Mouse (Mus musculus) kidney, adult 8-10 months (tissue): ENCODE measurements around the gene Trpc4ap.
A peak's percentile ranks its signal among the peaks of the same experiment; 100 is the strongest.

Experiments
- DNase-seq, 2 experiments: peaks; one replicate each; pipeline ENCODE4 v3.0.0; 2022

The Trpc4ap gene

GRCm38 (mm10) chr2:155640656-155641055, 51.5 kb downstream of the Trpc4ap start:
- DNase-seq: no peak

GRCm38 (mm10) chr2:155637411-155637810, 54.8 kb downstream of the Trpc4ap start:
- DNase-seq: peak in 1 of 2 experiments; percentile 22

DNA sequence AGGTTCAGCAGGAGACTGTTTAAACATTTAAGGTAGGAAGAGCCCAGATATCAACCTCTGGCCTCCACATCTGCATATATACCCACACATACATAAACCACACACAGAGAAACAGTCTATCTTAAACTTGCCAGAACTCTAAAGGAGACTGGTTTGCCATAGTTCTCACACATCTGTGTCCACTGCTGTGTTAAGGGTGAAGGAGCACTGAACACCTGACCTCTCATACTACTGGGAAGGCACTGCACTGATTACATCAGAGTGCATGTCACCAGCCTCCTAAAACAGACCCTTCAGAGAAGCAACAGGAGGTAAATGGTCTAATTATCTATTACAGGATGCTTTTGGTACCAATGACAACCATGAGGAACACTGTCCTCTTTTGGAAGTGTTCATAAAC, 55.3 kb downstream of the Trpc4ap start:
- DNase-seq: no peak

GRCm38 (mm10) chr2:155635961-155636360, 56.2 kb downstream of the Trpc4ap start:
- no peak for DNase-seq

GRCm38 (mm10) chr2:155634562-155634961, 57.6 kb downstream of the Trpc4ap start:
- no peak for DNase-seq

DNA sequence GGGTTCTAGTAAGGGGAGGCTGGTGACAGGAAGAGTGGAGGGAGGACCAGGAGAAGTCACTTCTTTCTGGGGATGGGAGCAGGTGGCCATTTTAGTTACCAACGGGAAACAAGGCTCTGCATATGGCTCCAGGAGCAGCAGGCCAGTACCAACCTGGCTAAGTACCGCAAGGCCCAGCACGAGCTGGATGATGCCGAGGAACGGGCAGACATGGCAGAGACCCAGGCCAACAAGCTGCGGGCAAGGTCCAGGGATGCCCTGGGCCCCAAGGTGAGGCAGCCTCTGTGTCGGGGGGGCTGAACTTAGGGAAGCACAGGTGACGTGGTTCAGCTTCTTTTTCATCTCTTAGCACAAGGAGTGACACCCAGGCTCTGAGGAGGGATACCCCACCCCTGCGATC, 58.5 kb downstream of the Trpc4ap start:
- no peak for DNase-seq

GRCm38 (mm10) chr2:155633121-155633520, 59.1 kb downstream of the Trpc4ap start:
- no peak for DNase-seq

DNA sequence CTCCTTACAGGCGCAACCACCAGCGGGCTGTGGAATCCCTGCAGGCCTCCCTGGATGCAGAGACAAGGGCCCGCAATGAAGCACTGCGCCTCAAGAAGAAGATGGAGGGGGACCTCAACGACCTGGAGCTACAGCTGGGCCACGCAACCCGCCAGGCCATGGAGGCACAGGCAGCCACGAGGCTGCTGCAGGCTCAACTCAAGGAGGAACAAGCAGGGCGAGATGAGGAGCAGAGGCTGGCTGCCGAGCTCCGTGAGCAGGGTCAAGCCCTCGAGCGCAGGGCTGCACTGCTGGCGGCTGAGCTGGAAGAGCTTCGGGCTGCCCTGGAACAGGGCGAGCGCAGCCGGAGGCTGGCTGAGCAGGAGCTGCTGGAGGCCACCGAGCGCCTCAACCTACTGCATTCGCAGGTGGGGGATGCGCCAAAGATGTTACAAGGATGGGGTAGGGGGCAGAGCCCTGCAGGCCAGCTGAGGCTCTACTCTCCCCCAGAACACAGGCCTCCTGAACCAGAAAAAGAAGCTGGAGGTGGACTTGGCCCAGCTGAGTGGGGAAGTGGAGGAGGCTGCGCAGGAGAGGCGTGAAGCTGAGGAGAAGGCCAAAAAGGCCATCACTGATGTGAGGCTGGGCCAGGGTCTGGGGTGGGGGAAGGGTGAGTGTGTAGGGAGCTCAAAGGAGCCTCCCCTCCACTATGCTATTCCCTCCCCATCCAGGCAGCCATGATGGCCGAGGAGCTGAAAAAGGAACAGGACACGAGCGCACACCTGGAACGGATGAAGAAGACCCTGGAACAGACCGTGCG, 59.8 kb downstream of the Trpc4ap start:
- no peak for DNase-seq

DNA sequence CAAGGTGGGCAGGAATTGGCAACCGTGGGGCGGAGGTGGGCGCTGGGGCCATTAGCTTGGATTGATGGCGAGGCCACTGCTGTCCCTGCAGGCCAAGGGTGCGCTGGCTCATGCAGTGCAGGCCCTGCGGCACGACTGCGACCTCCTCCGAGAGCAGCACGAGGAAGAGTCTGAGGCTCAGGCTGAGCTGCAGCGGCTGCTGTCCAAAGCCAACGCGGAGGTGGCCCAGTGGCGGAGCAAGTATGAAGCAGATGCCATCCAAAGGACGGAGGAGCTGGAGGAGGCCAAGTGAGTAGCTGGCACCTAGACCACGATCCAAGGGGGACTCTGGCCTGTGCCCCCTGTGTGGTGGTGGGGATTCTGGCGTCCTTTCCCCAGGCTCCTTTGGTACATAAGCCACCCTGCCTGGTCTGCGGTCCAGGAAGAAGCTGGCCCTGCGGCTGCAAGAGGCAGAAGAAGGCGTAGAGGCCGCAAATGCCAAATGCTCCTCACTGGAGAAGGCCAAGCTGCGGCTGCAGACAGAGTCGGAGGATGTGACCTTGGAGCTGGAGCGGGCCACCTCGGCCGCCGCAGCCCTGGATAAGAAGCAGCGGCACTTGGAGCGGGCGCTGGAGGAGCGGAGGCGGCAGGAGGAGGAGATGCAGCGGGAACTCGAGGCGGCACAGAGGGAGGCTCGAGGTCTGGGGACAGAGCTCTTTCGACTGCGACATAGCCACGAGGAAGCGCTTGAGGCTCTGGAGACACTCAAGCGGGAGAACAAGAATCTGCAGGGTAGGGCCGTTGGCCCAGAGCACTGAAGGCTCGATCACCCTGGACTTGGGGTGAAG, 61.4 kb downstream of the Trpc4ap start:
- no peak for DNase-seq

DNA sequence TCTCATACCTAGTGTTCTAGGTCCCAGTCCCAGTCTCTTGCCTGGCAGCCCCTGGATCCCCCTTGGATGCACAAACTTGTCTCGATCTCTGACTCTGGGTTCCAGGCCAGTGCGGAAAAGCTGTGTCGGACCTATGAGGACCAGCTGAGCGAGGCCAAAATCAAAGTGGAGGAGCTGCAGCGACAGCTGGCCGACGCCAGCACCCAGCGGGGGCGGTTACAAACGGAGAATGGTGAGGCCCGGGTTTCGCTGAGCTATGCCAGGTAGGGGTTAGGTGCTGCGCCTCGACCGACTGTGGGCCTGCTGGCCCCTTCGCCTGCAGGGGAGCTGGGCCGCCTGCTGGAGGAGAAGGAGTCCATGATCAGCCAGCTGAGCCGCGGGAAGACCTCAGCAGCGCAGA, 62.0 kb downstream of the Trpc4ap start:
- no peak for DNase-seq

DNA sequence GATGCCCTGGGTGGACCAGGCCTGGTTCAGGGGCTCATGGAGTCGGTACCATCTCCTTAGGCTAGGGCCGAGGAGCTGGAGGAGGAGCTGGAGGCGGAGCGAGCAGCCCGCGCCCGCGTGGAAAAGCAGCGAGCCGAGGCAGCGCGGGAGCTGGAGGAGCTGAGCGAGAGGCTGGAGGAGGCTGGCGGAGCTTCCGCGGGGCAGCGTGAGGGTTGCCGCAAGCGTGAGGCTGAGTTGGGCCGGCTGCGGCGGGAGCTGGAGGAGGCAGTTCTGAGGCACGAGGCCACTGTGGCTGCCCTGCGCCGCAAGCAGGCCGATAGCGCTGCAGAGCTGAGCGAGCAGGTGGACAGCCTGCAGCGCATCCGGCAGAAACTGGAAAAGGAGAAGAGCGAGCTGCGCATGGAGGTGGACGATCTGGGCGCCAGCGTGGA, 62.9 kb downstream of the Trpc4ap start:
- no peak for DNase-seq

DNA sequence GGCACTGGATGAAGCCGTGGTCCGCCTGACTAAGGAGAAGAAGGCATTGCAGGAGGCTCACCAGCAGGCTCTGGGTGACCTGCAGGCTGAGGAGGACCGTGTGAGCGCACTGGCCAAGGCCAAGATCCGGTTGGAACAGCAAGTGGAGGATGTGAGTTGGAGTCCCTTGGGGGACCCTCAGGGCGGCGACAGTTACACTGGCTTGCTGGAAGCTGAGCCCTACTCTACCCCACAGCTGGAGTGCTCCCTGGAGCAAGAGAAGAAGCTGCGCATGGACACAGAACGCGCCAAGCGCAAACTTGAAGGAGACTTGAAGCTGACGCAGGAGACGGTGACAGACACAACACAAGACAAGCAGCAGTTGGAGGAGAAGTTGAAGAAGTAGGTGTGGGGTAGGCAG, 63.7 kb downstream of the Trpc4ap start:
- DNase-seq: no peak

DNA sequence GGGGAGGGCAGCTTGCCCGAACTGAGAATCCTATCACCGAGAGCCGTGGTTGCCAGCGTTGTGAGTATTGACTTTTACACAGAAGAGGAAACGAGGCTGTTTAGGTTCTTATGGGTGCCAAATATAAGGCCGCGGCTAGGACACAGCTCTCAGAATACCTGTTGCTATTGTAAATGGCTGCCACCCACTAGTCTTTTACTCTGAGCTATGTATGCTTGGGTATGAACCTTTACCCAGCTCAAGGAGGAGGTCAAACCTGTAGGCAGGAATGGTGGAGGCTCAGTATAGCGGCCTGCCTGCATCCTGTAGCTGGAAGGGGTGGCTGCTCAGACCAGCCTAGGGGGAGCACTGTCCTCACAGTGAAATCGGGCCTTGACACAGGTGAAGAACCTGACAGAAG, 64.1 kb downstream of the Trpc4ap start:
- DNase-seq: no peak

DNA sequence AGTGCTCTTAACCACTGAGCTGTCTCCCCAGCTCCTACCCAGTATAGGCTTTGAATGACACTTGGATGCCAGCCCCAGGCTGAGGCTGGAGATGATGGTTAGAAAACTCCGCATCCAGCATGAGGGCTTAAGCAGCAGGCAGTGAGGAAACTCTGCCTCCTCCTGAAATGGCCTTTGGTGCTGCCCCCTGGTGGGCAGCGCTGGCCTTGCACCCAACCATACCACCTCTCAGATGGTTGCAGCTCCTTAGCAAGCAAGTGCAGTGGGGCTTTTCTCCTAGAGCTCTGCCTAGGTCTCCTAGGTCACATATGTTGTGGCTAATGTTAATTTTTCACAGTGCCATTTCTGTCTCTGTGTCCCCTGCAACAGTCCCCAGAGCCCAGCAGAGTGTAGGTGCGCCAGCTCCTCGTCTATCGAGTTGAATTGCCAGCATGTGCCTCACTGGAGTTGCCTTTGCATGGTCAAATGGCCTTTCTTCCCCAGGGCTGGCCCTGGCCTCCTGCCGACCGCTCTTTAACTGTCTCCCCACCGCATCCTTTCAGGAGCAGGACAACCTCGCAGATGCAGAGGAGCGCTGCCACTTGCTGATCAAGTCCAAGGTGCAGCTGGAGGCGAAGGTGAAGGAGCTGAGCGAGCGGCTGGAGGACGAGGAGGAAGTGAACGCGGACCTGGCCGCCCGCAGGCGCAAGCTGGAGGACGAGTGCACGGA, 65.0 kb downstream of the Trpc4ap start:
- peak; percentile 45 to 70 for DNase-seq

DNA sequence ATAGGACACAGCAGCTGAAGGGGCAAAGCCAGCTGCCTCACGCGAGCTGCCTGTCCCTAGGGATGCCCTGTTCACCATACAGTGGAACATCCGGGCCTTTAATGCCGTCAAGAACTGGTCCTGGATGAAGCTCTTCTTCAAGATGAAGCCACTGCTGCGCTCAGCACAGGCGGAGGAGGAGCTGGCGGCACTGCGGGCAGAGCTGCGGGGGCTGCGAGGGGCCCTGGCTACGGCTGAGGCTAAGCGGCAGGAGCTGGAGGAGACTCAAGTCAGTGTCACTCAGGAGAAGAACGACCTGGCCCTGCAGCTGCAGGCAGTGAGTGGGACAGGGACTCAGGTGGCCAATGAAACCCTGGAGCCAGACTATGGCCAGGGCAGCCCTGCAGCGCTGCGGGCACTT, 65.9 kb downstream of the Trpc4ap start:
- DNase-seq: no peak

- DNase-seq: peak in 1 of 2 experiments; percentile 24
These were observed 67.5 kb downstream of the Trpc4ap start for GRCm38 (mm10) chr2:155624730-155625129.

DNA sequence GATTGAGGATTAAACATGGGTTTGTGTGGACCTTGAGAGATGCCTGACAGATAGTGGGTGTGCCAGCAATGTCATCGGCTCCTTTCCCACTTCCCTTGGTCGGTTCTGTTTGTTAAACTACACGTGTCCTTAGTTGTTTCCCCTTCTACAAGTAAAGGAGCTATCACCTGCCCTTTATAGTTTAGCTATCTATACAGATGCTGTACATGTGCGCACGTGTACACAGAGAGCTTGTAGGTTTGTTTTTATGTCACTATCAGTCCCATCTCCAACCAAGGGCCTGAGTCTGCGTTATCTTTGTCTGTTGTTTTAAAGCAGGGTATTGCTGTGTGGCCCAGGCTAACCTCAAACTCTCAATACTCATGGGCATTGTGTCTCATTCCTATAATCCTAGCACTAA, 68.2 kb downstream of the Trpc4ap start:
- DNase-seq: no peak

- DNase-seq: no peak
These were observed 69.6 kb downstream of the Trpc4ap start for GRCm38 (mm10) chr2:155622606-155623005.

GRCm38 (mm10) chr2:155619817-155620216, 72.4 kb downstream of the Trpc4ap start:
- DNase-seq: peak; percentile 80 to 90

DNA sequence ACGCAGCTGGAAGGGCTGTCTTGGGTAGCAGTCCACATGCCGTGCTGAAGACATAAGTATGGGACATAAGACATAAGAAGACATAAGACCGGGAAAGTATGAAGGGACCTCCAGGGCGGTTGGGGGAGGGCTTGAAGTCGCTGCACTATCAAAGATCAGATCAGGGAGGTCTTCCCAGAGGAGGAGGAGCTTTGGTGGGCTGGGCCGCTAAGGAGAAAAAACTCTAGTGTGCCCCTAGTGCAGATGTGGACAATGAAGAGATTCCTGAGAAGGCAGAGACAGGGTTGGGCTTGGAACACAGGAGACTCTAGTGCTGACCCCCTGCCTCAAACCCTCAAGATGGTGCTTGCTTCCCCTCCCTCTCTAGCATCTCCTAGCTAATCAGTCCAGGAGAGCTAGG, 75.2 kb downstream of the Trpc4ap start:
- DNase-seq: no peak

- DNase-seq: no peak
These were observed 78.2 kb downstream of the Trpc4ap start for GRCm38 (mm10) chr2:155613953-155614352.

DNA sequence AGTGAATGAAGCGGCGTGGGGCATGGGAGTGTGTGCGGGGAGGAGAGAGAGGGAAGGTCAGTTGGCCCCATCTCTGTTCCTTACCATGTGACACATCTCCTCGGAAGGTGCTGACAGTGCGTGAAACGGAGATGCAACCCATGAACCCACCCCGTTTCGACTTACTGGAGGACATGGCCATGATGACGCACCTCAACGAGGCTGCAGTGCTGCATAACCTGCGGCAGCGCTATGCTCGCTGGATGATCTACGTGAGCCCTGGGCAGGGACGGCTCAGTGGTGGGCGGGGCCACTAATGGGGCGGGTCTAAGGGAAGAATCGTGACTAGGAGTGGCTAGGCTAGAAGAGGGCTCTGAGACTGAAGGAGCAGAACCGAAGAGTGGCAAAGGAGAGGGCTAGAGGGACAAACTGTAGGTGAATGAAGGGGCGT, 78.8 kb downstream of the Trpc4ap start:
- peak; percentile 52 to 71 for DNase-seq

DNA sequence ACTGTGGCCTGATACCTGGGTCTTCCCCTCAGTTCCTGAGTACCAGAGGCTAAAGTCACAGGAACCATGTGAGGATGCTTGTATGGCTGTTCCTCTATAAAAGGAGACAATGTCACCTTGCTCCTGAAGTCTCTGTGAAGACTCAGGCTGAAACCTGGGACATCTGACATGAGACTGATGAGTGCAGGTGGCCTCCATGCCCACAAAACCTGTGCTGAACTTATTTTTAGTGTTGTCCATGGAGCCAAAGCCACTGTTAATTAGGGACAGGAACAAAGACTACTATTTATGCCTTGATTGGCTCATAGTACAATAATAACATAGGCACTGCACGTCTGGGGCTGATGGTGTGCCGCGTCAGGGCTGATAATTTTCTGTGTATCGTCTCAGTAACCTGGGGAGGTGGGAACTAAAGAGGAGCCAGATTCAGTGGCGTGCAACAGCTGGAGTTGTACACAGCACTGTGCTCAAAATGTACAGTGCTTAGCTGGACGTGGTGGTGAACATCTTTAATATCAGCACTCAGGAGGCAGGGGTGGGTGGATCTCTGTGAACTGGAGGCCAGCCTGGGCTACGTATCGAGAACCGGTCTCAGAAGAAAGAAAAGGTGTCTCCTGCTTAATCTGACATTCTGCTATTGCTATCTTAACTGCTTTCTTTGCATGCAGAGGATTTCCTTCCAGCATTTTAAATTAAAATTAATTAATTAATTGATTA, 80.2 kb downstream of the Trpc4ap start:
- DNase-seq: no peak
